Mouse (Mus musculus): Measurements from ENCODE around the gene Jazf1.

The Jazf1 gene

GRCm38 (mm10) chr6:52779546-52779945, 288.9 kb downstream of the Jazf1 start:
- in situ Hi-C loops (cut with MboI; ENCODE audit: unreplicated experiment in 2 of 2): no loop called here

- in situ Hi-C loops (cut with MboI; ENCODE audit: unreplicated experiment in 2 of 2): no loop called here
Measured at GRCm38 (mm10) chr6:52778523-52778922, 289.9 kb downstream of the Jazf1 start.

GRCm38 (mm10) chr6:52777034-52777433, 291.4 kb downstream of the Jazf1 start:
- in situ Hi-C loops (cut with MboI; ENCODE audit: unreplicated experiment in 2 of 2): no loop called here

- in situ Hi-C loops (cut with MboI; ENCODE audit: unreplicated experiment in 2 of 2): no loop called here
Measured at GRCm38 (mm10) chr6:52775956-52776355, 292.5 kb downstream of the Jazf1 start.

GRCm38 (mm10) chr6:52775350-52775749, 293.1 kb downstream of the Jazf1 start:
- in situ Hi-C loops (cut with MboI; ENCODE audit: unreplicated experiment in 2 of 2): no loop called here

GRCm38 (mm10) chr6:52773132-52773531, 295.3 kb downstream of the Jazf1 start:
- in situ Hi-C loops (cut with MboI; ENCODE audit: unreplicated experiment in 2 of 2): no loop called here

DNA sequence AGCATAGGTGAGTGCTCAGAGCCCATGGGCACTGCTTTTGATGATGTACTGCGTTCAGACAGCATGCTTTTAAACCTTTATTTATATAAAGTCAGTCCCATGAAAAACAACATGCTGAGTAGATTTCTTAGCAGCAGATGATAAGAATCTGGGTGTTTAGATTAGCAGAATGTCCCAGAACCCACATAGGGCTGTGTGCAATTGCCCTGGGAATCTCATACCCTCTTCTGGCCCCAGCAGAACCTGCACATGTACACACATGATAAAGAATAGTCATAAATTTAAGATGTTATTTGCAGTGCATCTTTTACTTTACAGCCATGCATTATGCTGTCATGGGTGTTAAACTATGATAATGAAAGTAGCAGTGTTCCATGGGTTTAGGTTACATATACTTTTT, 297.6 kb downstream of the Jazf1 start:
- in situ Hi-C loops (cut with MboI; ENCODE audit: unreplicated experiment in 2 of 2): no loop called here

GRCm38 (mm10) chr6:52765206-52765605, 303.2 kb downstream of the Jazf1 start:
- in situ Hi-C loops (cut with MboI; ENCODE audit: unreplicated experiment in 2 of 2): loop anchor here in 1 of 2 experiments (10.0 kb wide), 1 partner anchor 50 kb away; no protein-coding TSS in a partner anchor

- in situ Hi-C loops (cut with MboI; ENCODE audit: unreplicated experiment in 2 of 2): no loop called here
Measured at GRCm38 (mm10) chr6:52752832-52753231, 315.6 kb downstream of the Jazf1 start.

DNA sequence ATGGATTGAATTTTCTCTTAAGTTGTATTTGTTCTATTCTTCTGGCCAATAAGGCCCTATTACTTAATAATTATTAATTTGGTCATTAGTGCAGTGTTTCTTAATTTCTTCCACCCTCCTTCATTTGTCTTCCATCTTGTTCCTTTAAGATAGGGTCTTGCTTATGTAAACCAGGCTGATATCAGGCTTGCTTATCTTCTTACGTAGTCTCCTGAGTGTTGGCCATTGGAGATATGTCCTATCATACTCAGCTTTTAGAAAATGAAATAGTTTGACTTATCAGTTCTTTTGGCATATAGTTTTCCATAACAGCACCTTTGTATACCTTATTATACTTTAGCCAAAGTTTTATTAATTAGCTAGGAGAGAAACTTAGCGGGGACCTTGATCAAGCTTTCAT, 333.8 kb downstream of the Jazf1 start:
- in situ Hi-C loops (cut with MboI; ENCODE audit: unreplicated experiment in 2 of 2): no loop called here

DNA sequence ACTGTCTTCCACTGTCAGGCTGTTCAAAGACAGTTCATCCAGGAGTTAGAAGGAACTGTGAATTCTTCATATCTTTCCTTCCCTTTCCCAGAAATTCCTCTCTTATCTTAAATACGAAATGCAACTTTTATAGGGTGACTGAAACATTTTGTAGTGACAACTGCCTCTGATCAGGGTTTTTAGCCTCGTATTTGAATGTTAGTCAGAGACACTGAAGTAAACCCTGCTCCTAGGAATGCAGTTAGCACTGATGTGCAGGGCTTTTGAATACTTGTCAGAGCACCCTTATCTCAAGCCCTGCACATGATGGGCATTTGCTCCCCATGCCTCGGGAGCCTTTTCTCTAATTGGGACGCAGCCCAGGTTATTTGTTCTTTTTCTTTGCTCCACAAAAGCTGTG, 338.1 kb downstream of the Jazf1 start:
- in situ Hi-C loops (cut with MboI; ENCODE audit: unreplicated experiment in 2 of 2): no loop called here

- in situ Hi-C loops (cut with MboI; ENCODE audit: unreplicated experiment in 2 of 2): loop anchor here (5.0 to 10.0 kb wide), 3 partner anchors 197 to 420 kb away; no protein-coding TSS in a partner anchor
Measured at GRCm38 (mm10) chr6:52724805-52725439, 343.5 kb downstream of the Jazf1 start.
